Mouse (Mus musculus) bone marrow macrophage, adult 2 months (primary cell): ENCODE results near the gene Itgal. TPM values are rescaled to one million over a fixed set of nuclear protein-coding genes. Genes with fewer than 3 reads are reported as not detected.
"Not testable (repeated sequence)": the region's sequence is repeated elsewhere in the genome, so short reads cannot be mapped to it uniquely, and the experiment has no call there.

Experiments
- H3K27ac ChIP-seq: 2 replicates; pipeline ENCODE4 v1.5.1; 2012; ENCODE audit warnings: low read depth, low read length; ENCODE audit not compliant: insufficient read depth
- H3K4me1 ChIP-seq: 2 replicates; pipeline ENCODE4 v1.6.1; 2012; ENCODE audit warnings: low read length; ENCODE audit not compliant: control insufficient read depth, insufficient read depth
- H3K4me3 ChIP-seq: 2 replicates; pipeline ENCODE4 v1.5.1; 2012; ENCODE audit warnings: mild to moderate bottlenecking, low read length, moderate library complexity; ENCODE audit not compliant: insufficient read depth
- CTCF ChIP-seq: IDR thresholded peaks from 2 replicates; pipeline ENCODE4 v1.5.1; 2012; ENCODE audit warnings: low read depth, mild to moderate bottlenecking, low read length, moderate library complexity
- POLR2A ChIP-seq: IDR thresholded peaks from 2 replicates; pipeline ENCODE4 v1.6.1; 2012; ENCODE audit warnings: mild to moderate bottlenecking, low read depth, low read length, borderline replicate concordance
- polyA plus RNA-seq: library from polyadenylated mRNA; stranded (reverse); fragments of >200 nt; gene quantifications from 2 replicates; pipeline ENCODE4 v1.2.4, GENCODE M21; 2012; ENCODE audit not compliant: missing spikeins, insufficient read depth, insufficient read length

Itgal gene
- polyA plus RNA-seq, 1 experiment, result 49.7 TPM

DNA sequence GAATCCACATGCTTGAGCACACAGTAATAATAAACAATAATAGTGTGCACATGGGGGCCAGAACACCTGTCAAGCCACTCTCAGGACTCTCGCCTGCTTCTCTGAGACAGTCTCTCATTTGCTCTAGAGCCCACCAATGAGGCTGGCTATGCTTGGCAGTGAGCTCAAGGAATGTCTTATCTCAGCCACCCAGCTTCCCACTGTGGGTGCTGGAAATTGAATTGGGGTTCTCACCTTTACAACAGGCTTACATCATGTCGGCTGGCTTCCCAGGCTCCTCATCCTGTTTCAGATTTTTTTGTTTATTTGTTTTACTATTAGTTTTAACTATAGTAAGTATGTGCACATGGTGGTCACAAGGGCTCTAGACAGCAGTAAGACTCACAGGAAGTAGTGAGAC lies 75.2 kb downstream of the Itgal start:
- Histone ChIP-seq H3K27ac (no peak overlapping the region), H3K4me3 (no peak overlapping the region), H3K4me1 (0 out of 2 replicates have a peak, but pooled peaks cover 3% of the 10 kb centered on the region)
- TF ChIP-seq POLR2A (no peak), CTCF (no peak)

- not testable (repeated sequence) for H3K27ac ChIP-seq, H3K4me1 ChIP-seq, H3K4me3 ChIP-seq
Observed at GRCm38 (mm10) chr7:127371870-127372269, 75.8 kb downstream of the Itgal start.

GRCm38 (mm10) chr7:127375271-127376245 lies 79.5 kb downstream of the Itgal start, which contains the start of gene Zfp747:
Gene Zfp747, minus strand, starts transcription at chr7:127376050.
- not testable (repeated sequence) for H3K4me1 ChIP-seq
- Histone ChIP-seq H3K27ac (peak within 1 kb of the TSS; percentile 67), H3K4me3 (peak within 1 kb of the TSS; percentile 86)

DNA sequence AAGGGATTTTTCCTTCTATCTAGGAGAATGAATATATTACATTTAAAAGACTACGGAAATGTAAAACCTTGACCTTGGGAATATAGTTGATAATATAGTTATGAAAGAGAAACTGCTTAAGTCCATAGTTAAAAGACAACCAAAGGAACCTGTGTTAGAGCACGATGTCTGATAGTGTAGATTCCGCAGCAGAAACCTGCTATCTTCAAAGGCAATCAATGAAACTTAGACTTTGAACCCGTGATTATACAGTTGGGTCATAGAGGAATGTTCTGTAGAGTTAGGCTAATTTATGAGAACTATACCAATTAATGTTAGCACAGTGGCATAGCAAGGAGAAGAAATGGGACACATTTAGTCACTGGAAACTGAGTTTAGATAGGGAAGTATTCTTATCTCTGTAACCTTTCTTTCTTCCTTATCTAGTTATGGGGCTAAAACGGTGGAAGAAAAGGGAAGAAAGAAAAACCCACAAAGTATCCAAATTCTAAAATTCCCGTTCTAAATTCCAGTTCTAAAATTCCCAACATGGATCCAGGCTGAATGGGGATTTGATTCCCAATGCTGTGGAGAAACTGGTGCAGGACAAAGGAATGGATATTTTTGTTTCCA lies 82.4 kb downstream of the Itgal start:
- Histone ChIP-seq H3K27ac (no peak overlapping the region), H3K4me1 (0 out of 2 replicates have a peak, but pooled peaks cover 3% of the 10 kb centered on the region), H3K4me3 (no peak overlapping the region)
- TF ChIP-seq CTCF (no peak), POLR2A (no peak)

Other genes with a start within 250 kb of the Itgal start
- gene Zg16, start 208.9 kb upstream of the Itgal start, polyA plus RNA-seq, result not detected in 2 replicates
- 41.2 and 41.4 TPM in 2 replicates for gene AI467606, start 204.9 kb upstream of the Itgal start, polyA plus RNA-seq
- 0.71 TPM in 1 of 2 replicates, not detected in the other for gene Qprt, start 174.0 kb upstream of the Itgal start, polyA plus RNA-seq
- gene Spn, start 158.4 kb upstream of the Itgal start, polyA plus RNA-seq, result 34.5 and 36.3 TPM in 2 replicates
- gene Cd2bp2, start 100.2 kb upstream of the Itgal start, polyA plus RNA-seq, result 58.0 and 58.5 TPM in 2 replicates
- 67.2 and 71.7 TPM in 2 replicates for gene Tbc1d10b, start 87.8 kb upstream of the Itgal start, polyA plus RNA-seq
- 3.9 and 6.9 TPM in 2 replicates for gene Mylpf, start 87.4 kb upstream of the Itgal start, polyA plus RNA-seq
- 6.5 and 6.8 TPM in 2 replicates for gene Zfp553, start 63.2 kb upstream of the Itgal start, polyA plus RNA-seq
- 2.9 and 5.8 TPM in 2 replicates for gene Sept1, start 63.1 kb upstream of the Itgal start, polyA plus RNA-seq
- gene Zfp771, start 52.0 kb upstream of the Itgal start, polyA plus RNA-seq, result 10.9 and 12.4 TPM in 2 replicates
- 25.6 and 27.3 TPM in 2 replicates for gene Dctpp1, start 35.6 kb upstream of the Itgal start, polyA plus RNA-seq
- gene Sephs2, start 22.2 kb upstream of the Itgal start, polyA plus RNA-seq, result 72.2 and 77.0 TPM in 2 replicates
- 14.9 and 16.2 TPM in 2 replicates for gene Zfp768, start 49.3 kb downstream of the Itgal start, polyA plus RNA-seq
- gene Zfp747, start 79.8 kb downstream of the Itgal start, polyA plus RNA-seq, result 6.3 and 6.8 TPM in 2 replicates
- 2.8 and 2.9 TPM in 2 replicates for gene 9130019O22Rik, start 90.9 kb downstream of the Itgal start, polyA plus RNA-seq
- 3.4 and 3.9 TPM in 2 replicates for gene E430018J23Rik, start 97.4 kb downstream of the Itgal start, polyA plus RNA-seq
- 6.1 and 8.5 TPM in 2 replicates for gene Zfp764, start 110.6 kb downstream of the Itgal start, polyA plus RNA-seq
- gene Zfp688, start 125.8 kb downstream of the Itgal start, polyA plus RNA-seq, result 17.7 and 20.0 TPM in 2 replicates
- gene Zfp689, start 152.9 kb downstream of the Itgal start, polyA plus RNA-seq, result 1.4 and 1.7 TPM in 2 replicates
- gene Prr14, start 163.4 kb downstream of the Itgal start, polyA plus RNA-seq, result 67.4 and 69.0 TPM in 2 replicates
- 134 and 147 TPM in 2 replicates for gene Fbrs, start 182.9 kb downstream of the Itgal start, polyA plus RNA-seq
- gene Srcap, start 215.7 kb downstream of the Itgal start, polyA plus RNA-seq, result 56.4 and 58.1 TPM in 2 replicates
- 4.7 and 6.2 TPM in 2 replicates for gene Gm42715, start 223.3 kb downstream of the Itgal start, polyA plus RNA-seq